Comparison of ENCODE assay signal across 11 mouse cellular contexts in the genomic region with DNA sequence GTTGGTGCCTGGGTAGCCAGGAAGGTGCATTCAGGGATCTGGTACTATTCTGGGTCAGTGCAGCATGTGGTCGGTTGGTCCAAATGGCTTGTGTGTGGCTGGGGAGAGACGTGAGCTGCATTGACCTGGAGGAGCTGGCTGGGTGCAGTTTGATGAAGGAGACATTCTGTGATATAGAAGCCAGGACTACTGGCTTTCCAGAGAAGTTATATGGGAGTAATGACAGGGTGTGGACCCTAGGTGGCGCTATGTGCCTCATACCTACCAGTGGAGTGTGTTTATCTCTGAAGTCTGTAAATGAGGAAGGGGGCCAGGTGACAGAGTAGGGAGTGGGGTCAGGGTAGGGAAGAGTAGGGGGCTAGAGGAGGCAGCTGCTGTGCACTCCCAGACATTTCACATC. TPM values are rescaled to one million over a fixed set of nuclear protein-coding genes. Genes with fewer than 3 reads are reported as not detected.
DNase-seq lines count a peak whose midpoint lies in the region; ATAC-seq and TF ChIP-seq lines count a peak whose summit lies in the region.
"Had no signal": no experiment of that assay in that cellular context is flagged by ENCODE, and none has a peak within 500 bp of the region (broad histone marks: within the 10 kb centered on the region; RNA-seq: fewer than 3 reads in every experiment).

No protein-coding gene starts in this region.

- 0 out of 2 replicates have a peak, but pooled peaks have one; percentile 43 for ATAC-seq in granulocyte monocyte progenitor cell, adult 5-6 weeks (replicated peaks; ENCODE audit: poor library complexity, severe bottlenecking)
- ATAC-seq in forebrain, embryonic 16.5 days, result no peak
- ATAC-seq: forebrain, embryonic 13.5 days; intestine, embryonic 15.5 days had no signal

- no peak for DNase-seq in layer of hippocampus, adult 2 months (ENCODE audit: low spot score in 2 of 2)
- no peak for DNase-seq in layer of hippocampus, postnatal 25 days (ENCODE audit: extremely low spot score in 1 of 2, low spot score in 1 of 2)
- peak; percentile 15 to 19 for DNase-seq in B cell, adult 2 months
- no peak for DNase-seq in retina, postnatal 1 day
- DNase-seq: heart, postnatal 10 days had no signal

- H3K4me3 ChIP-seq in layer of hippocampus, adult 2 months, result no peak overlapping the region
- H3K4me3 ChIP-seq in E14TG2a.4 (replicated peaks; ENCODE audit: low read length), result no peak overlapping the region
- H3K4me3 ChIP-seq in forebrain, embryonic 16.5 days (replicated peaks; ENCODE audit: low read length), result no peak overlapping the region
- H3K4me3 ChIP-seq: embryonic facial prominence, embryonic 12.5 days; forebrain, embryonic 13.5 days; intestine, embryonic 15.5 days had no signal

- peaks cover 59% of the 10 kb centered on the region for H3K27me3 ChIP-seq in E14TG2a.4 (ENCODE audit: insufficient read depth, low read length)
- H3K27me3 ChIP-seq in forebrain, embryonic 16.5 days (replicated peaks; ENCODE audit: control insufficient read depth, insufficient read depth, low read length), result no peaks in the 10 kb centered on the region

- peak; percentile 65 for TF ChIP-seq CTCF in layer of hippocampus, adult 2 months (conservative IDR thresholded peaks at IDR 0.05)
- TF ChIP-seq CTCF in E14TG2a.4 (conservative IDR thresholded peaks at IDR 0.05; ENCODE audit: low read length), result peak; percentile 69

- WGBS in forebrain, embryonic 16.5 days, result 46% methylated on average over 3 of the region's 3 CpGs

- H3K9me3 ChIP-seq in E14TG2a.4 (ENCODE audit: low read length), result no peaks in the 10 kb centered on the region
- H3K9me3 ChIP-seq in forebrain, embryonic 16.5 days (ENCODE audit: control insufficient read depth, low read length), result peaks cover 6% of the 10 kb centered on the region; the same call in 1 of the 2 replicates
- H3K9me3 ChIP-seq: embryonic facial prominence, embryonic 12.5 days; forebrain, embryonic 13.5 days; intestine, embryonic 15.5 days had no signal

- no peak overlapping the region for H3K27ac ChIP-seq in layer of hippocampus, adult 2 months
- no peak overlapping the region for H3K27ac ChIP-seq in forebrain, embryonic 16.5 days (ENCODE audit: low read length)
- H3K27ac ChIP-seq: embryonic facial prominence, embryonic 12.5 days; forebrain, embryonic 13.5 days; intestine, embryonic 15.5 days had no signal

- H3K9ac ChIP-seq in forebrain, embryonic 16.5 days (replicated peaks; ENCODE audit: low read depth, low read length), result no peak overlapping the region
- H3K9ac ChIP-seq: embryonic facial prominence, embryonic 12.5 days; forebrain, embryonic 13.5 days; intestine, embryonic 15.5 days had no signal

- no peaks in the 10 kb centered on the region for H3K36me3 ChIP-seq in E14TG2a.4 (ENCODE audit: insufficient read depth, low read length)
- H3K36me3 ChIP-seq in forebrain, embryonic 16.5 days (ENCODE audit: control insufficient read depth, insufficient read depth), result no peaks in the 10 kb centered on the region
- H3K36me3 ChIP-seq: embryonic facial prominence, embryonic 12.5 days; intestine, embryonic 15.5 days had no signal

- H3K4me2 ChIP-seq in forebrain, embryonic 16.5 days (ENCODE audit: low read length), result no peak overlapping the region
- H3K4me2 ChIP-seq: embryonic facial prominence, embryonic 12.5 days; forebrain, embryonic 13.5 days; intestine, embryonic 15.5 days had no signal

- H3K4me1 ChIP-seq in E14TG2a.4 (replicated peaks; ENCODE audit: low read depth, low read length), result peaks cover 17% of the 10 kb centered on the region
- no peaks in the 10 kb centered on the region for H3K4me1 ChIP-seq in forebrain, embryonic 16.5 days (replicated peaks; ENCODE audit: control insufficient read depth, insufficient read depth, low read length)
- H3K4me1 ChIP-seq: embryonic facial prominence, embryonic 12.5 days; forebrain, embryonic 13.5 days; intestine, embryonic 15.5 days had no signal

RNA-seq across cellular contexts. Expression of a gene that starts 21.1 kb away (rescaled TPM):
- total RNA-seq in layer of hippocampus, adult 2 months (2021), result 100 to 1,000 TPM; 318 to 346 TPM
- total RNA-seq in layer of hippocampus, postnatal 25 days (2021), result 100 to 1,000 TPM; 301 to 309 TPM
- not detected in 2 replicates for total RNA-seq in granulocyte monocyte progenitor cell, adult 5-6 weeks (2014; fragmentation: Nextera tagmentation)
- total RNA-seq in granulocyte monocyte progenitor cell, adult 5-6 weeks (2017), result not detected in 2 replicates
- 93.4 and 95.3 TPM in 2 replicates for polyA plus RNA-seq in forebrain, embryonic 16.5 days (2015; fragmentation: Nextera tagmentation; extraction: Ambion mirVana)
- total RNA-seq: heart, postnatal 10 days had no signal

Comparison
In these comparisons a context has a peak if more than half of its experiments do, and no peak if none do; other contexts are left out.
1. DNase-seq: peak in B cell, adult 2 months (2 of 2); none in layer of hippocampus, adult 2 months (0 of 2), layer of hippocampus, postnatal 25 days (0 of 2) and retina, postnatal 1 day (single experiment).
2. RNA of a gene that starts 21.1 kb away (total RNA-seq): 318 to 346 TPM in layer of hippocampus, adult 2 months and 301 to 309 TPM in layer of hippocampus, postnatal 25 days; not detected in granulocyte monocyte progenitor cell, adult 5-6 weeks; every median in the first group is over 100 times any median in the second.